Mouse (Mus musculus) forebrain, embryonic 13.5 days (tissue): ENCODE measurements around the gene Olfr111. TPM values are rescaled to one million over a fixed set of nuclear protein-coding genes. Genes with fewer than 3 reads are reported as not detected.
"Not testable (repeated sequence)": the region's sequence is repeated elsewhere in the genome, so short reads cannot be mapped to it uniquely, and the experiment has no call there.

ENCODE experiments used
- ATAC-seq: fragments of 200-750 bp; cut with Nextera tagmentation; 2 replicates; pipeline ENCODE4 v1.8.0; 2017
- H3K27ac ChIP-seq: fragments of 300-500 bp; sonication (generic); 2 replicates; pipeline ENCODE4 v1.5.1; 2015; ENCODE audit warnings: inconsistent platforms, mild to moderate bottlenecking, moderate library complexity
- H3K27me3 ChIP-seq: fragments of 300-500 bp; sonication (generic); 2 replicates; pipeline ENCODE4 v1.6.1; 2015; ENCODE audit warnings: mild to moderate bottlenecking, inconsistent platforms
- H3K36me3 ChIP-seq: fragments of 300-500 bp; sonication (generic); 2 replicates; pipeline ENCODE4 v1.6.1; 2015; ENCODE audit warnings: mild to moderate bottlenecking, inconsistent platforms; ENCODE audit not compliant: poor library complexity, severe bottlenecking
- H3K4me1 ChIP-seq: fragments of 300-500 bp; sonication (generic); 2 replicates; pipeline ENCODE4 v1.6.1; 2015; ENCODE audit warnings: inconsistent platforms
- H3K4me2 ChIP-seq: fragments of 300-500 bp; sonication (generic); 2 replicates; pipeline ENCODE4 v1.6.1; 2015; ENCODE audit warnings: inconsistent platforms, mild to moderate bottlenecking, moderate library complexity
- H3K4me3 ChIP-seq: fragments of 300-500 bp; sonication (generic); 2 replicates; pipeline ENCODE4 v1.5.1; 2015; ENCODE audit warnings: mild to moderate bottlenecking, inconsistent platforms
- H3K9ac ChIP-seq: fragments of 300-500 bp; sonication (generic); 2 replicates; pipeline ENCODE4 v1.6.1; 2015; ENCODE audit warnings: mild to moderate bottlenecking, inconsistent platforms
- H3K9me3 ChIP-seq: fragments of 300-500 bp; sonication (generic); replicated peaks from 2 replicates; pipeline ENCODE4 v1.6.1; 2016; ENCODE audit warnings: inconsistent platforms
- WGBS: fragments of 180-500 bp; shearing (Covaris S2); methylation state at CpG from one replicate; pipeline ENCODE4 v1.1.7; 2015; 5-methylcytosine and 5-hydroxymethylcytosine counted together
- polyA plus RNA-seq: library from polyadenylated mRNA; unstranded; fragments of >200 nt; fragmentation: Nextera tagmentation; extraction: Ambion mirVana; gene quantifications from 2 replicates; pipeline ENCODE4 v1.2.1, GENCODE M21; 2015

Gene Olfr111
- not detected in 2 replicates for polyA plus RNA-seq

GRCm38 (mm10) chr17:37507730-37508129 is at the start of gene Olfr111:
TSS of gene Olfr111 (plus strand) at chr17:37508030.
- no peaks in the 10 kb centered on the region for H3K36me3 ChIP-seq

DNA sequence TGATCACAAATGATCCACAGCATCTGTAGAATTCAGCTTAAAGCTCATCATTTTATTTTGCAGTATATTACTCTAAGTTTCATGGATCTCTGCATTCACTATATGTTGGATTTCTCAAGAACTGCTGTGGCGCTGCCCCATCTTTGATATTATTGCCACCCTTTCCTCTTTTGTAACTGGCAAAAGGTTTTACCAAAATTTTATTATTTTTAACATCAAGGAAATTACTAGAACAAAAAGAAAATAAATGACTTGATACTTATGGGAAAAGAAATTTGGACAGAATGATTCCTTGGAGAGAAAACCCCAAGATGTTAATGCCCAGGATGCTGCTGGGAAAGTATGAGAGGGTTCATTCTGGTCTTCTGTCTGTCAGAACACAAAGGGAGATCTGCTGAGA is 49.2 kb upstream of the Olfr111 start, which contains the start of gene Olfr109:
Olfr109 (plus strand) TSS at position 301 of the 400 bp plus-strand sequence.
- H3K9ac ChIP-seq = no peak within 1 kb of the TSS
- ATAC-seq = no peak
- 100% methylated on average over 1 of the region's 1 CpGs for WGBS
- H3K27ac ChIP-seq = no peak within 1 kb of the TSS
- H3K9me3 ChIP-seq = no peaks in the 10 kb centered on the region
- no peak within 1 kb of the TSS for H3K4me2 ChIP-seq
- no peaks in the 10 kb centered on the region for H3K4me1 ChIP-seq
- no peaks in the 10 kb centered on the region for H3K36me3 ChIP-seq
- no peaks in the 10 kb centered on the region for H3K27me3 ChIP-seq
- no peak within 1 kb of the TSS for H3K4me3 ChIP-seq

More at GRCm38 (mm10) chr17:37507730-37508129, at the start of gene Olfr111:
- ATAC-seq = no peak
- H3K9me3 ChIP-seq = no peaks in the 10 kb centered on the region
- no peak within 1 kb of the TSS for H3K4me3 ChIP-seq
- no peaks in the 10 kb centered on the region for H3K27me3 ChIP-seq
- H3K4me2 ChIP-seq = no peak within 1 kb of the TSS
- H3K27ac ChIP-seq = no peak within 1 kb of the TSS
- no peak within 1 kb of the TSS for H3K9ac ChIP-seq
- 91% methylated on average over 4 of the region's 4 CpGs for WGBS
- no peaks in the 10 kb centered on the region for H3K4me1 ChIP-seq

DNA sequence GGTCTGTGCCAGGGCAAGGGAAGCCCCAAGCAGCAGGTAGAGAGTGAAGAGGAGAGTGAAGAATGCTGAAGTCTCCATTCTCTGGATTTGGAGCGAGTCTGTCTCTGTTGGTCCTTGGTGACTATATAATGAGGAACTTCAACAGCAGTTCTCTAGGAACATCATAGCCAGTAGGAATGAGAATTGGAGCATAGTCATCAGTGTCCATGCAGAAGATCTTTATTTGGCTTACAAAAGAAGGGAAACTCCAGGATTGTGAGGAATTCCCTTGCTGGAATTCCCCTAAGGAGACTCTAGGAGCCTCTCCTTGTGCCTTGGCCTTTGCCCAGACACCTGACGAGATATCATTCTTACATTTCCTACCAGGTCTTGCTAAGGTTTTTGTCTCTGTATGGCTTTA is 24.4 kb upstream of the Olfr111 start, which contains the start of gene H2-M2:
H2-M2 (minus strand) TSS at position 101 of the 400 bp plus-strand sequence.
- Histone ChIP-seq H3K9ac (no peak within 1 kb of the TSS), H3K27me3 (no peaks in the 10 kb centered on the region), H3K9me3 (0 out of 2 replicates have a peak, but pooled peaks cover 8% of the 10 kb centered on the region), H3K27ac (no peak within 1 kb of the TSS), H3K4me2 (no peak within 1 kb of the TSS), H3K4me1 (no peaks in the 10 kb centered on the region), H3K4me3 (no peak within 1 kb of the TSS), H3K36me3 (no peaks in the 10 kb centered on the region)
- ATAC-seq = no peak
- 85% methylated on average over 2 of the region's 2 CpGs for WGBS

DNA sequence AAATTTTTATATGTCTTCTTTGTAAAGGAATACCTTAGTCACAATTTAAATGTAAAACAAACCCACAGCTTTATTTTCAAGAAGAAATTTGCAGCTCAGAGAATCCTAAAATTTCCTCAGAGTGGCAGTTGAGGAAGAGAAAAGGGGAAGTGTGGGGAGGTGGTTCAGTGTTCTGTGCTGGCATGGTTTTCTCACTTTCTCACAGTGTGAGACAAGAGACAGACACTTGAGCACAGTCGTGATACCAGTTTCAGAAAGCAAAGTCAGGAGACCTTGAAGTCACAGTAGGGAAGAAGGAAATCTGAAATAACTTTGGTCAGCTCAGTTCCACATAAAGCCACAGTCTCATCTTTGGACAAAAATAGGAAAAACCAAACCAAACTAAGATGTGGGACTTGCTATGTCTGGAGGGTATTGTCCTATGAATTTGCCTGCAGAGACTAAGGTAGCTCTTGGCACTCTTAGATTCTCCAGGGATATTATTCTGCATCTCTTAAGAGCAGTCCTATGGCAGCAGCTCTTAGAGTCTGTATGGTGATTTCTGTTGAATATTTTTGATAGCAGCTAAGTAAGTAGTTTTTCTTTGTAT is 15.8 kb upstream of the Olfr111 start, which contains the start of gene Olfr110:
Olfr110 (plus strand) TSS at position 539 of the 589 bp plus-strand sequence.
- Histone ChIP-seq H3K9me3 (no peaks in the 10 kb centered on the region), H3K9ac (no peak within 1 kb of the TSS), H3K4me3 (no peak within 1 kb of the TSS), H3K4me1 (no peaks in the 10 kb centered on the region), H3K4me2 (no peak within 1 kb of the TSS), H3K27ac (no peak within 1 kb of the TSS), H3K27me3 (no peaks in the 10 kb centered on the region), H3K36me3 (no peaks in the 10 kb centered on the region)
- ATAC-seq = no peak
- WGBS = 60% methylated on average over 1 of the region's 1 CpGs

- H3K9me3 ChIP-seq, H3K4me3 ChIP-seq, H3K4me1 ChIP-seq, H3K9ac ChIP-seq, ATAC-seq, H3K4me2 ChIP-seq, H3K27me3 ChIP-seq, H3K36me3 ChIP-seq, H3K27ac ChIP-seq: not testable (repeated sequence)
Observed at GRCm38 (mm10) chr17:37524612-37525011, 16.8 kb downstream of the Olfr111 start.

- not testable (repeated sequence) for H3K4me2 ChIP-seq, H3K36me3 ChIP-seq, H3K4me1 ChIP-seq, H3K4me3 ChIP-seq, H3K9ac ChIP-seq, H3K27me3 ChIP-seq, H3K9me3 ChIP-seq, ATAC-seq, H3K27ac ChIP-seq
- 75% methylated on average over 1 of the region's 1 CpGs for WGBS
Observed at GRCm38 (mm10) chr17:37525427-37525826, 17.6 kb downstream of the Olfr111 start.

- no peak overlapping the region for H3K27ac ChIP-seq
- H3K9me3 ChIP-seq = no peaks in the 10 kb centered on the region; the same call in 1 of the 2 replicates
- H3K4me2 ChIP-seq = no peak overlapping the region
- H3K36me3 ChIP-seq = no peaks in the 10 kb centered on the region
- no peak overlapping the region for H3K9ac ChIP-seq
- no peak for ATAC-seq
- H3K27me3 ChIP-seq = no peaks in the 10 kb centered on the region
- no peak overlapping the region for H3K4me3 ChIP-seq
- no peaks in the 10 kb centered on the region for H3K4me1 ChIP-seq
Observed at GRCm38 (mm10) chr17:37535173-37535572, 27.3 kb downstream of the Olfr111 start.

DNA sequence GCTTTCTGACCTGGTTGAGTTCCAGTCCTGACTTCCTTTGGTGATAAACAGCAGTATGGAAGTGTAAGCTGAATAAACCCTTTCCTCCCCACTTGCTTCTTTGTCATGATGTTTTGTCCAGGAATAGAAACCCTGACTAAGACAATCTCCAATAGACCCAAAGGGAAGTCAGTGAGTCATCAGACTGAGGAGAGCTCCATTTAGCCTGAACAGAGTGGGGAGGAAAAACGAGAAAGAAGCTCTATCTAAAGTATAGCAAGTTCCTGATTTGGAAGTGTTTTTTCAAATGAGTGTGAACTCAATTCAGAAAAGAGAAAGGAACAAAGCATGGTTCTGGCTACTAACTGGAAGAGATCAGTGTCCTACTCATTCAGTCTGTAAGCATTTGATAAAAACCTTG is 30.6 kb downstream of the Olfr111 start:
- not testable (repeated sequence) for ATAC-seq
- WGBS = 48% methylated on average over 1 of the region's 1 CpGs

DNA sequence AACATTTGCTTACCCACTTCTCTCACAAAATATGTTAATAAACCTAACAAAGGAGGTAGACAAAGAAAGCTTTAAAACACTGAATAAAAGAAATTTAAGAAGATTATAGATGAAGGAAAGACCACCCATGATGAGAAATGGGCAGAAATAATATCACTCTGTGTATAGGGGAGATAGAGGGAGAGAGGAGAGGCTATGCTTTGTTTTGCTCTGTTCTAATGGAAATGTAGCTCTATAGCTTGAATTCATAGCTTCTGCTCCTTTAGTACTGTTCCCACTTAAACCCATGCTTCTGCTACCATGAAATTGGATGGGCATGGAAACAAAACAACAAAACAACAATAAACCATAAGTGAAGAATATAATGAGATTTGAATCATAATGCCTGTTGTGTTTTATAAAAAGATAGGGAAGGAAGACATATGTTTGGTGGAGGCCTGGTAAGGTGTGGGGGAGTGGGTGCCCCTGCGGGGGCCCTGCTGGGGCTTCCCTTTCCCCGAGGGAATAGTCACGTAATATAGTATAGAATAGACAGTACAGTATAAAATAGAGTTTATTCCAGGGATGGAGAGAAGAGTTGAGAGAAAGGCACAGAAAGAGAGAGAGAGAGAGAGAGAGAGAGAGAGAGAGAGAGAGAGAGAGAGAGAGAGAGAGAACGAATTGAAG is 33.8 kb downstream of the Olfr111 start:
- Histone ChIP-seq H3K4me3 (no peak overlapping the region), H3K9ac (no peak overlapping the region), H3K4me2 (no peak overlapping the region), H3K4me1 (no peaks in the 10 kb centered on the region), H3K9me3 (no peaks in the 10 kb centered on the region), H3K27me3 (no peaks in the 10 kb centered on the region), H3K27ac (no peak overlapping the region), H3K36me3 (no peaks in the 10 kb centered on the region)
- WGBS = 64% methylated on average over 4 of the region's 4 CpGs
- no peak for ATAC-seq

More for the DNA sequence above, 30.6 kb downstream of the Olfr111 start:
- not testable (repeated sequence) for H3K9me3 ChIP-seq, H3K4me1 ChIP-seq, H3K27me3 ChIP-seq, H3K4me3 ChIP-seq, H3K4me2 ChIP-seq, H3K27ac ChIP-seq, H3K36me3 ChIP-seq, H3K9ac ChIP-seq

DNA sequence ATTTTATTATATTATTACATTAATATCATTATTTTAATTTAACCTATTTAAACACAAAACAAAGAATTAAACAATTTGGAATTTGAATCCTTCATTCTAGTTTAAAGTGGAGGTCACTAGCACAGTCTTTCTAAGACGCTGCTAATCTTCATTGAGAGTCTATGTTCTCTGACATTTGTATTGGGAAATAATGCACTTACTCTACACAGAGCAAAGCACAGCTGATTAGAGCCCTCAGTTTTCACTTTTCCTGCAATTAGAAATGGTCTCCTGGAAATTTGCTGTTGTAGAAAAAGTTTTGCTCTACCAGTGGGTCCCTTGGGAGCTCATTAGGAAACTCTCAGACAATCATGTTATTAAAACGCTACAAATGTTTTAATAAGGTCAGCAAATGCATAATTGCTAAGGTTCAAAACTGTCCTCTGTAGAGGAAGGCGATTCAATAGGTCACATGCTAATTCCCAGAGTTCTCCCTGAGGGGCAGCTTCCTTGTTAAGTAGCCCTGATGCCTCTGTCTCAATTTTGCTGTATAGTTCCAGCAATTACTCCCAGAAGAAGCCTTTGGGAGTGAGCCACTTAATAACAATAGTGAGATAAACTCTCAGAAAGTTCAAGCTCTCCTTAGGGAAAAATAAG is 36.1 kb downstream of the Olfr111 start:
- Histone ChIP-seq H3K27me3 (no peaks in the 10 kb centered on the region), H3K4me3 (no peak overlapping the region), H3K9me3 (no peaks in the 10 kb centered on the region), H3K9ac (no peak overlapping the region), H3K4me1 (no peaks in the 10 kb centered on the region), H3K36me3 (no peaks in the 10 kb centered on the region), H3K27ac (no peak overlapping the region), H3K4me2 (no peak overlapping the region)
- ATAC-seq = no peak
- WGBS = 49% methylated on average over 3 of the region's 3 CpGs

- H3K9me3 ChIP-seq = no peaks in the 10 kb centered on the region
- H3K4me1 ChIP-seq = no peaks in the 10 kb centered on the region
- no peaks in the 10 kb centered on the region for H3K36me3 ChIP-seq
- ATAC-seq = no peak
- no peak overlapping the region for H3K4me3 ChIP-seq
- 72% methylated on average over 1 of the region's 1 CpGs for WGBS
- H3K27ac ChIP-seq = no peak overlapping the region
- no peak overlapping the region for H3K4me2 ChIP-seq
- no peaks in the 10 kb centered on the region for H3K27me3 ChIP-seq
- H3K9ac ChIP-seq = no peak overlapping the region
Observed at GRCm38 (mm10) chr17:37558913-37559615, 51.2 kb downstream of the Olfr111 start.

DNA sequence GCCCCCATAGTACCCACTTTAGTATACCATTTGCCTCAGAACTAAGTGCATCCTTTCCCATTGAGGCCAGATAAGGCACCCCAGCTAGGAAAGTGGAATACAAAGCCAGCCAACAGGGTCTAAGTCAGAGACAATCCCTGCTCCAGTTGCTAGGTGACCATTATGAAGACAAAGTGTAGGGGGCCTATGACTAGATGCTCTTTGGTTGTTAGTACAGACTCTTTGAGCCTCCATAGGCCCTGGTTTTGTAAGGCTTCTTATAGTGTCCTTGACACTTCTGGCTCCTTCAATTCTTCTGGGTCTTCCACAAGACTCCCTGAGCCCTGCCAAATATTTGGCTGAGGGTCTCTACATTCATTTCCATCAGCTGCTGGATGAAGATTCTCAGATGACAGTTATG is 61.5 kb downstream of the Olfr111 start, which contains the start of gene Olfr112:
Olfr112 (minus strand) TSS at position 101 of the 400 bp plus-strand sequence.
- Histone ChIP-seq H3K36me3 (no peaks in the 10 kb centered on the region), H3K4me1 (no peaks in the 10 kb centered on the region), H3K27me3 (no peaks in the 10 kb centered on the region), H3K4me3 (no peak within 1 kb of the TSS), H3K27ac (no peak within 1 kb of the TSS), H3K9ac (no peak within 1 kb of the TSS), H3K4me2 (no peak within 1 kb of the TSS), H3K9me3 (no peaks in the 10 kb centered on the region)
- ATAC-seq = no peak
